Mouse (Mus musculus) testis, postnatal 10 days (tissue): ENCODE measurements around the gene Mrnip.
A peak's percentile ranks its signal among the peaks of the same experiment; 100 is the strongest.

Source experiments
- DNase-seq: peaks from one replicate; pipeline ENCODE4 v3.0.0; 2021; ENCODE audit warnings: low spot score

The Mrnip gene

GRCm38 (mm10) chr11:50203302-50203827 is 29.1 kb downstream of the Mrnip start:
- DNase-seq = no peak

- DNase-seq = no peak
These were observed 31.2 kb downstream of the Mrnip start for GRCm38 (mm10) chr11:50205434-50205833.

DNA sequence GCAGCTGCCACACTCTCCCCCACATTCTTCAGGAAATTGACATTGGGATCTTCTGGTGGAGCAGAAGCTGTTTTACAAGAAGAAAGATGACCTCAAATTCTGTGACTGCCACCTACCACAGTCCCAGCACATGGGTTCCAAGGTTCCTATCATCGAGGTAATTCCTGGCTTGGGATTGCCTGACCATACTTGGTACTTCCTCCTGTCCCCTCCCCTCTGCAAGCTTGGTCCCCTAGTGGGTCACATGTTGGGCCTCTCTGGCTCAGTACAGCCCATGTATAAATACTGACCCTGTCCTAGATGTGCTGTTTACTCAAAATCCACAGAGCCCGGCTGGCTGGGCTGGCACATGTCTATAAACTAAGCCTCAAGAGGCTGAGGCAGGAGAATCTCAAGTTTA is 31.8 kb downstream of the Mrnip start:
- no peak for DNase-seq

DNA sequence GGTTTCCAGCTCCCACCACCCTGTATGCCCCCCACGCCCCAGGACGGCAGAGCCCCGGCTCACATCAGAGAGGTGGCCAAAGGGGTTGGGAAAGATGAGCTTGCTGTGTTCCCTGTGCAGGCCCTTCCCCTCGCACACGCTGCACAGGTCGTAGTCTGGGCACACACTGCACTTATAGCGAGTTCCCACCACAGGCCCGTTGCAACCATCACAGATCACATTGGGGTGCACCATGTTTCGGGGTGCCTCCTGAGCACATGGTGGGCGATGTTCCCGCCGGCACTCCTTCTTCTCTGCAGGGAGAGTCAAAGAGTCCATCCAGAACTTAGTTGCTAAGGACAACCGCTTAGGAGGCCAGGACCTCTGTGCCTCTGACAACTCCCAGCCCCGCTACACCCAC is 33.1 kb downstream of the Mrnip start:
- no peak for DNase-seq

- DNase-seq = no peak
These were observed 33.8 kb downstream of the Mrnip start for GRCm38 (mm10) chr11:50208039-50208438.

GRCm38 (mm10) chr11:50210101-50210504 is 35.9 kb downstream of the Mrnip start:
- peak; percentile 94 for DNase-seq

DNA sequence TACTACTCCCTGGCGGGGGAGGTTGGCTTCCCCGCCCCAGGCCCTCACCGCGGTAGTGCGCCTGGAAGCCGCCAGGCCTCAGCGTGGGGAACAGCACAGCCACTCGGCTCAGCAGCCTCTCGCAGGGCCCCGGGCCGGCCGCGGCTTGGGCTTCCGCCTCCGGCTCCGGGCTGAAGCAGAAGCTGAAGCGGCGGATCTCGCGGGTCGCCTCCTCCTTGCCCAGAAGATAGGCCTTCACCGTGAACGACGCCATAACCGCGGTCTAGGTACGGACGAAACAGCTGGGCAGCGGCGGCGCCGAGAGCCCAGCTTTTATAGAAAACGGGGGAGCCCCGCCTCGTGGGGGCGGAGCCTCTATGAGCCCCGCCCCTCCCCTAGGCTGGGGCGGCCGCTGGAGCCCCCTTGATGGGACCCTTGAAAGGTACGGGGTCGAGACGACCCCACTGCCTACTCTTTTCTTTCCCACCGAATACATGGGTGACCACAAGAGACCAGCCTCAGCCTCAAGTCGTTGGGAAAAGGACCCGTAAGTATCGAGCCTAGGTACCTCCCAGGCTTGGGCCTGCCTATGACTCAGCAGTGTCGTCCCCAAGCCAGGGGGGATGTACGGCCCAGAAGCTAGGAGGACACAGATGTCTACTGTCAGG is 36.4 kb downstream of the Mrnip start, which contains the start of the genes Sqstm1 and Mgat4b:
Gene Sqstm1 (minus strand): TSS at position 323 of the 647 bp plus-strand sequence.
Gene Mgat4b (plus strand): TSS at position 386 of the 647 bp plus-strand sequence.
- DNase-seq = peak; percentile 92

GRCm38 (mm10) chr11:50211322-50212059 is 37.2 kb downstream of the Mrnip start:
- no peak for DNase-seq

- DNase-seq = no peak
These were observed 38.0 kb downstream of the Mrnip start for GRCm38 (mm10) chr11:50212060-50212739.

GRCm38 (mm10) chr11:50212848-50213758 is 38.9 kb downstream of the Mrnip start:
- peak; percentile 68 for DNase-seq

DNA sequence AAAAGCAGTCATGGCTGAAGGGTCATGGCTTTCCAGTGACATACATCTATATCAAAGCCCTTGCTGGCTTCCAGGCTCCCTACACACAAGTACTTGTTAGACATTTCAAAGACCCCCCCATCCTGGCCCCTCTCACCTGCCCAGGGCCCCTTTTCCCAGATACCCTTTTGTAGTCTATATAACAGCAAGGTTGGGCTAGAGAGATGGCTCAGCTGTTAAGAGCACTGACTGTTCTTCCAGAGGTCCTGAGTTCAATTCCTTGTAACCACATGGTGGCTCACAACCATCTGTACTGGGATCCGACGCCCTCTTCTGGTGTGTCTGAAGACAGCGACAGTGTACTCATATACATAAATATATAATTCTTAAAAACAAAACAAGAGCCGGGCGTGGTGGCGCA is 40.4 kb downstream of the Mrnip start:
- no peak for DNase-seq

- DNase-seq = peak; percentile 46
These were observed 41.4 kb downstream of the Mrnip start for GRCm38 (mm10) chr11:50215633-50216032.

DNA sequence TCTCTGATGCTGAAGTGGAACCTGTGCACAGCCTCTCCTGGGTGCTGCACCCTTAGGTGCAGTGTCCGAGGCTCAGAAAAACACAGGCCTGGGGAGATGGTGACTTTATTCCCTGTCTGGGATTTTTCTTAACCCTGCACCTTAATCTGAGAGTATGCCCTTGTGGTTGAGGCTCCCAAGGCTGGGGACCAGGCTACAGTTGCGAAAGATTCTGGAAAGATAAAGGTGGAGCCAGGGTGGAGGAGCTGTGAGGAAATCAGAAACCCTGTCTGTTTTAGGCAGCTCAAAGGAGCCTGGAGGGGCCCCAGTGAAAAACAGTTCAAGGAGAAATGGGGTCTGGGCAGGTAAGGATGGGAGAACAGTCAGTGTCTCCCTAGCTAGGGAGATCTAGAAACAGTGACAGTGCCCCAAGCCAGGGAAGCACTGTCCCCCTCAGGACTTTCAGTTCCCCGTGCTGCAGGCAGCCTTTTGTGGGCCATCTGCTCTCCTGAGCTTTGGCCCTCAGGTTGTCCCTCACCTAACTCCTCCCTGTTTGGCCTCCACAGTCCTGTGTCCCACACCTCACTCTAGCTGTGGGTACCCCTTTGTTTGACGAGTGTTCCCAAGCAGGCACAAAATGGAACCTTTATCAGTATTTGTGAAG is 42.6 kb downstream of the Mrnip start:
- no peak for DNase-seq

DNA sequence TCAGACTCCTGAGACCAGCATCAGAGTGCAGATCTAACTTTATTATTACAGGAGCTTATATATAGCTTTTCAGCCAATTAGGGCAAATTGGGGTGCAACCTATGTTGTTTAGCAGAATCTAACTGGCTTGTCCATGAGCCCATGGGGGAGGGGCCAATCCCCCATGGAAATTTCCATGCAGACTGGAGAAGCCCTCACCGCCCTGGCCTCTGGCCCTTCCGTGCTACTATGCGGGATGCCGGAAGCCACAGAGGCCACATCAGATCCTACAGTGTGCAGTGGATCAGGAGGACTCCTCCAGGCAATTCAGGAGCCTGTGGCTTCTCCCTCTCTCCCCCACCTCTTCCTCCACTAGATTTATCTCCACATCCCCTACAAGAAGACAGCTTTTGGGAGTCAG is 43.6 kb downstream of the Mrnip start:
- DNase-seq = peak; percentile 56

GRCm38 (mm10) chr11:50219833-50220232 is 45.6 kb downstream of the Mrnip start:
- no peak for DNase-seq

- no peak for DNase-seq
These were observed 48.5 kb downstream of the Mrnip start for GRCm38 (mm10) chr11:50222559-50223276.

GRCm38 (mm10) chr11:50223783-50224662 is 49.8 kb downstream of the Mrnip start:
- no peak for DNase-seq

GRCm38 (mm10) chr11:50224671-50225530 is 50.7 kb downstream of the Mrnip start:
- peak; percentile 93 for DNase-seq
